Mouse (Mus musculus) granulocyte monocyte progenitor cell, adult 5-6 weeks (primary cell): ENCODE data around the gene Rab5c. TPM values are rescaled to one million over a fixed set of nuclear protein-coding genes. Genes with fewer than 3 reads are reported as not detected.
A peak's percentile ranks its signal among the peaks of the same experiment; 100 is the strongest.

Source experiments
- ATAC-seq: replicated peaks from 2 replicates; pipeline ENCODE4 v1.8.0; 2016; ENCODE audit warnings: mild to moderate bottlenecking, moderate TSS enrichment, inconsistent platforms; ENCODE audit not compliant: poor library complexity, severe bottlenecking
- total RNA-seq, 2 experiments: library from RNA; stranded (forward) in 1 of 2; stranded (reverse) in 1 of 2; fragments of 200-712, 200-1000 nt in 1 of 2; fragments of >200 nt in 1 of 2; fragmentation: Nextera tagmentation in 1 of 2; gene quantifications; 2 replicates each; pipeline ENCODE4 v1.2.3; 2014 to 2017

The Rab5c gene
- total RNA-seq (2014; fragmentation: Nextera tagmentation) (116 and 132 TPM in 2 replicates), total RNA-seq (2017) (103 and 113 TPM in 2 replicates)

DNA sequence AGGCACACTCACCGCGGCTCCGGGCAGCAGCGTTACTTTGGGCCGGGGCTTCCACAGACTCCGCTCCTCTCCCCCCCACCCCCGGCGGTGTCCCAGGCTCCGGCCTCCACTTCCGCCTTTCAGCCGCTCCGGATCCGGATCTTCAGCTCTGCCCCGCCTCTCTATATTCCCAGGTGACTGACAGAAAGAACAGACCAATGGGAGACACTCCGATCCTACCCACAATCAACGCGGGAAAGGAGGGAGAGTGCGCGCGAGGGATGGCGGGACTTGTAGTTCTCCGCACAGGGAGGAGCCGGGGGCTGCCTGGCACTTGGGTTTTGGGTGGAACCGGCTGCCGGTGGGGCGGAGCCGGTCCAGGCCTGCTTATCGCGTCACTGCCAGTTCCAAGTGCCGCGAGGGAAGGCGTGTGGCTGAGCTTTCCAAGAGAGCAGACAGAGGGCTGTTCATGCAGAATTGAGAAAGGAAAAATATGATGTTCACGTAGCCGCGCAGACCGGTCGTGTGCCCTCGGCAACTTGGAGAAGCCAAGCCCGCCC lies at the start of gene Rab5c:
Gene Rab5c (minus strand): TSS at position 150 of the 539 bp plus-strand sequence.
- ATAC-seq = peak; percentile 93

DNA sequence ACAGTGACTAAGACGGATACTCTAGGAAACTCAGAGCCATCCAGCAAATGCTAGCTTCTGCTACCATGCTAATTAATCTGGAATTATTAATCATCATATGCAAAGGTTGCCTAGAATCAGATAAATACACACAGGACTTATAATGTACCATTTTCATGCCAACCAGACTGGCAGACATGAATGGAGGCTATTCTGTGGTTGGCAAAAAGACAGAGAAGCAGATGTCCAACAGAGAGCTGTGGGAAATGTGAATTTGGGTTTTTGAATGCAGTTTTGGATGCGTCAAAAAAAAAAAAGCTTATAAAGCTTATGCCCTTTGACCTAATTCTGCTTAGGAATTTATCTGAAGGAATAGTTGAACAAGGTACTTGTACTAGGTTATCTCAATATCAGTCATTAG lies 47.8 kb upstream of the Rab5c start:
- no peak for ATAC-seq

DNA sequence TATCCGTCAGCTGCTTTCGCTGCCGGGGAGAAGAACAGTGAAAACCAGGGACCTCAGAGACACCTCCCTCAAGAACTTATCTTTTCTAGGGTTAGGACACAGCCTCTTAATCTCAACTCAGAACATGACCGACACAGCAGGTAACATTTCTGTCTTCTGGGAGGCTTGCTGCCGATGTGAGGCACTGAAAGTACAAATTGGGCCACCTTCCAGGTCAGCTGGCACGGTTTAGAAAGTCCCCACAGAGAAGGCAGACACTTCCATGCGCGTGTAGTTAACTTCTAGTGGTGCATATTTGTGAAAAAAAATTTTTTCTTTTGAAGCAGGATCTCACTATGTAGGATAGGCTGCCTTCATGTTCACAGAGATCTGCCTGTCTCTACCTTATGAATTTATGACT lies 46.3 kb upstream of the Rab5c start:
- ATAC-seq = no peak

DNA sequence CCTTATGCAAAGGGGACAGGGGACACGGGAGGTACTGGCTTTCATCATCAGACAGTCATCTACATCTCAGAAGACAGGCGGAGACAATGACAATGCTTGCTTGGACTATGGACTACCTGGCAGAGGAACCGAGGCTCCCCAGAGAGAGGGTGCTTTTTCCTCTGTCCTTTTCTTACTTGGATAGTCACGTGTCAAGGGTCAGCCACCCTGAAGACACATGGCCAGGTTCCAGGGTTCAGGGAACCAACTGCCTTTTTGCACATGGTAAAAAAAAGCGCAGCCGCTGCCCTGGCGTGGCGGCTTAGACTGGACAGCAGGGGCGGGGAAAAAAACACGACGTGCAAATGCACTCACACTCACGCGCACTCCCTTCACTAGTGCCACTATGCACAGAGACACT lies 44.6 kb upstream of the Rab5c start:
- ATAC-seq = no peak

DNA sequence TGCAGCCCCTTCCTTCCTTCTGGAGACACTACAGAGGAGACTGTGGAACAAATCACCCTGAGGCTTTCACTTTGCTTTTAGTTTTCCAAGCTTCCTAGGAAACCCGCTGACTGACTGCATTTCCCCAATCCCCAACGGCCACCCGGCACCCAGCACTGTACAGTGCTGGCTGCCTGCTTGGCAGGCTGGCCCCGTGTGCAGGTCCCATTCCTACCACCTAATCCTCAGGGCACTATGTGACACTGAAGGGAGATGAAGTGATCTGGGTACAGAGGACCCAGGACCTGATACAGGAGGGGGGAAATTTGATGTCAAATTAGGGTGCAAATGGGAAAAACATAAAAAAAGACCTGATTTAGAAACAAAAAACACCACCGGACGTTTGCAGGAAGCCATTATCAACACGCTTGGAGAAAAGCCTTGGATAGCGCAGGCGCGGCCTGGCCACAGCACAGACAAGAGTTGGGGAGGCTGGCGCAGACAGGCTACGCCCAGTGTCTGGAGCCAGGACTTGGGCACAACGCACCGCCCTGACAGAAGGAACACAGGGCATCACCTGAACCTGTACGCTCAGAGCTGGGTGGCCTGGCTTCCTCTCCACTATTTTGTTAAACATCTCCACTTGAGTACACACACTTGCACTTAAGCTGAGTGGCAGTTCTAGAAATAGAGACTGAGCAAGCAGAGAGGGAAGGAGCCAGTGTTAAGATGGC lies 43.9 kb upstream of the Rab5c start:
- no peak for ATAC-seq

DNA sequence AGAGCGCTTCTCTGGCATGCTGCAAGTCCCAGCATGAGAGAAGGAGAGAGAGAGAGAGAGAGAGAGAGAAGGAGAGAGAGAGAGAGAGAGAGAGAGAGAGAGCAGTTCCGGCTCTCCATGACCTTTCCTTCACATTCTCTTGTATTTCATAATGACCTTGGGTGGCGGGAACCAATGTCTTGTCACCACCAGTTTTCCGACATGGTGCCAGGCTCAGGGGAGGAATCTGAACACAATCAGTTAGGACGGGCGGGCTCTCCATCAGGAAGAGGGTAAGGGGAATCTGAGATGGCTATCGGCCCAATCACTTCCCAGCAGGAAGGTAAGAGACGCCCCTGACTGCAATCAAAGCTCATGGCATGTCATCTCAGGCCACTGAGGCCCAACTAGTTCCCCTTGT lies 42.2 kb upstream of the Rab5c start:
- ATAC-seq = no peak

DNA sequence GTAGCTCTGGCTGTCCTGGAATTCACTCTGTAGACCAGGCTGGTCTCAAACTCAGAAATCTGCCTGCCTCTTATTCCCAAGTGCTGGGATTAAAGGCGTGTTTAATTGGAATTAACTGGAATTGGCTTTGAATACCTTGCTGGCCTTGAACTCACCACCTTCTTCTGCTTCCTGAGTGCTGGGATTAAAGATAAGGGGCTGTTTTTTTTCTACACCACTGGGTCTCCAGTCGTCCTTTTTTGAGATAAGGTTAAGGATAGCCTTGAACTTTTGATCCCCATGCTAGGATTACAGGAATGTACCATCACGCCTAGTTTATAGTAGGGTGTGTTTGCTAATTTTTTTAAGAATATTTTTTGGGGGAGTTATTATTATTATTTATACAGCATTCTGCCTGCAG lies 40.1 kb upstream of the Rab5c start:
- ATAC-seq = no peak

DNA sequence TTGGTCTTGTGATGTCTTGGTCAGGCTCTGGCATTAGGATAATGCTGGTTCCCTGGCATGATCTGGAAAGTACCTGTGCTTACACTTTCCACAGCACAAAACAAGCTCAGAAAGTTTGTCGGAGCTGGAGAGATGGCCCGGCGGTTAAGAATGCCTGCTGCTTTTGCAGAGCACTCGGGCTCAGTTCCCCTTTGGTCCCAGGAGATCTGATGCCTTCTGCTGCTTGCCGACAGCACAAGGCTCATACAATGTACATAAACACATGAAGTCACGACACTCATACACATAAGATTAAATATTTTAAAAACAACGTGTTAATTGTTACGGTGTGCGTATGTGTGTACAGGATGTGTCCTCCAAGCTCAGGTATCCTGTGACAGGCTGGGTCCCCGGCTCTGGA lies 37.9 kb upstream of the Rab5c start:
- no peak for ATAC-seq

DNA sequence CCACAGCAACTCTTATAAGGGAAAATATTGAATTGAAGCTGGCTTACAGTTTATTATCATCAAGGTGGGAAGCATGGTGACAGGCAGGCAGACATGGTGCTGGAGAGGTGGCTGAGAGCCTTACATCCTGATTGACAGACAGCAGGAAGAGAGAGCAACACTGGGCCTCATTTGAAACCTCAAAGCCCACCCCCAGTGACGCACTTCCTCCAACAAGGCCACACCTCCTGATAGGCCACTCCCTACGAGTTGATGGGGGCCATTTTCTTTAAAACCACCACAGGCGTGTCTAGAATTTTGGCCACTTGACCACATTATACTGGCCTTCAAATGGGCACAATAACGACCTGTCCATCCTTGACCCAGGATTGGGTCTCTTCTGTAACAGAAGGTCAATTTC lies 36.2 kb upstream of the Rab5c start:
- no peak for ATAC-seq

DNA sequence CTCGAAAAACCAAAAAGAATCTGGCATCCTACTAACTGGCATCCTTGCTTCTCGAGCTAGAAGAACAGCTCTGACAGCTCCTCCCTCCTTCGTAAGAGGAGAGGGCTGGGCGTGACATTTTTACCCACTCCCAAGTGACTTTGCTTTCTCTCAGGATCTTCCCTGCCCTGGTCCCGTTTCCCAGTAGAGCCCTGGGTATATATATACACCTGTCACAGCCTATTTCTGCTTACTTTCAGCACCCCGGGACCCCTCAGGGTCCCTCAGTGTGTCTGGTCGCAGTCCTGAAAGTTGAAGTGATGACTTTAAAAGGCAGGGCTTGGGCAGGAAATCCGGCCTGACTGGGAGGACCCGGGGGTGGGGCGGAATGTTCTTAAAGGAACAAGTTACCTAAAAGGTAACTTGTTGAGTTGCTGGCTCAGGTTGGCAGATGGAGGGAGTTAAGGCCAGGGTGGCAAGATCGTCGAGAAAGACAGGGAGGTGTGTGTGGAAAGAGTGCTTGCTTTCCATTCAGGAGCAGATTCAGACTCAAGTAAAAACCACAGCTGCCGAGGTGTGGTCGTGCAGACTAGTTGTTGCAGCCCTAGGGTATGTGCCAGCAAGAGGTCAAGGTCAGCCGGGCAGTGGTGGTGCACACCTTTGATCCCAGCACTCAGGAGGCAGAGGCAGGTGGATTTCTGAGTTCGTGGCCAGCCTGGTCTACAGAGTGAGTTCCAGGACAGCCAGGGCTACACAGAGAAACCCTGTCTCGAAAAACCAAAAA lies 32.8 kb upstream of the Rab5c start, which contains the start of gene Ghdc:
Gene Ghdc (minus strand): TSS at position 312 of the 763 bp plus-strand sequence.
- peak; percentile 86 for ATAC-seq

DNA sequence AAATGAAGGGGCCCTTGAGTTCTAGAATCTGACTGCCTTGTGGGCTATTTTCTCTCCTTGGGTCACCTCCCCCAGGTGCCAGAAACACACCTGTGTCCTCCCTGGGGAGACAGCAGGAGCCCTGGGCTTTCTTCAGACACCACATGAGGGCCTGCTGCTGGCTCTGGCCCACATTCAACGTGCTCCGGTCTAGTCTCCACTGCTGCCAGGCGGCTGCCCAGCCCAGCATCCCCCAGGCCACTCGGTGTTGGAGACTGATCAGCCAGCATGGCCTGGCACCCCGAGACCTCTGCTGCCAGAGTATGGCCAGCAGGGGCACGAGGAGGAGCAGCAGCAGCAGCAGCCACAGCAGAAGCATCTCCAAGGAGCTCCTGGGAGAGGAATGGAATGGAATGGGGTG lies 32.0 kb upstream of the Rab5c start:
- no peak; the same call in 1 of the 2 replicates for ATAC-seq

DNA sequence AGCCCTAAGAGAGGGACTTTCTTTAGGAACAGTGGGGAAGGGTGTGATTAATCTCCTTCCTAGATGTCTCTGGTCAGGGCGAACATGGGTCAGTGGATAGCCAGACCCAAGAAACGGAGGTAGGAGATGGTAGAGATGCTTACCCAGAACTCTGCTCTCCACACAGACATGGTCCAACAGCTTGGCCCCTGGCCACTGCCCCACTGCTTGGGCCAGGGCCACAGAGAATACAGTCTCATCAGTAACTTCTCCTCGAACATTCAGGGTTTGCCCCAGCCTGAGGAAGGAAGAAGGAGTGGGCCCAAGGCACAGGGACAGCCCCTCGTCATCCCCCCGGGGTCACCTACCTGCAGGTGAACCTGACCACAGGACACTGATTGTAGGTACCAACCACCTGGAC lies 29.9 kb upstream of the Rab5c start:
- no peak for ATAC-seq

DNA sequence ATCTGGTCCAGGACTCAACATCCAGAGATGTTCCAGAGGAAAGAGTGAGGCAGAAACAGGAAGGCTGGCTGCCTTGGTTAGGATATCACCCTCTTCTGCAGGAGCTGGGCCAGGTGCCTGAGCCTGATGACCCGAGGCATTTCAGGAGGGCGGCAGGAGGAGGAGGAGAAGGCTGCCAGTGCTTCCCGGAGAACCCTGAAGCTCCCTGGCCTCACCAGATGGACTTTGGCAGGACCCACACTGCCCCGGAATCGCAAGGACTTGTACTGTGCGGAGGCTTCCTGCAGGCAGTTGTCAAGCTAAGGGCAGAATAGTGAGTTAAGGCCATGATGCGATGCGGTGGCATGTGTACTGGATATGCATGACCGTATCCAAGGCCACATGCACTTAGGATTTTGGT lies 28.7 kb upstream of the Rab5c start:
- ATAC-seq = no peak

DNA sequence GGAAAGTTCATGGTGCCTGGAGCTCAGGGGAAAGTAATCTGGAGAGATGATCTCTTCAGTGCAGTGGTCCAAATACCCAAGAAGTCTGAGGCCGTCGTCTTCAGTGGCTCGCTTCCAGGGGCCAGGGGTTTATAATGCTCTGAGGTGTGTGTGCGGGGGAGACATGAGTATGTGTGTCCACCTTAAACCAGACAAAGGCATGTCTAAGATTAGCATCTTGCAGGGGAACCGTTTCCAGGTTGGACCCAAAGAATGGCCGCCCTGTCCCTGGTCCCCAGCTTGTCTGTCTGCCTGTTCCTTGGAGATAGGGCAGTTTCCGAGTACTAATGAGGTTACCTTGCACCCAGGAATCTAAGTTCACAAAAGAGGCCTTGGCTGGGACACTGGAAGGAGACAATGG lies 24.8 kb upstream of the Rab5c start, which contains the start of gene Hcrt:
Gene Hcrt (minus strand): TSS at position 101 of the 400 bp plus-strand sequence.
- no peak for ATAC-seq

DNA sequence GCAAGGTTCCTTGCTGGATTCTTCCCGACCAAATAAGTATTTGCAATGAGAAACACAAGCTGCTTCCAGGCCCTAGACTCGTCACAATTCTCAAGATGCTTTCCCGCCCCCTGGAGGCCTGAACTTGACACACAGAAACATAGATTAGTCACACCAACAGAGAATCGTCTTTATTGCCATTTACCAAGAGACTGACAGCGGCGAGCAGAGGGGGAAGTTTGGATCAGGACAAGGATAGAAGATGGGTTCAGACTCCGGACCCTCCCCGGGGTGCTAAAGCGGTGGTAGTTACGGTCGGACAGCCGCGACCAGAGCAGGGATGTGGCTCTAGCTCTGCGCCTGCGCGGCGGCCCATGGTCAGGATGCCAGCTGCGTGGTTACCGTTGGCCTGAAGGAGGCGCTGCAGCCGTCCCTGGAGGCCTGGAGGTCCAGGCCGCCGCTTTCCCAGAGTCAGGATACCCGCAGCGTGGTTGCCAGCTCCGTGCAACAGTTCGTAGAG lies 23.6 kb upstream of the Rab5c start:
- ATAC-seq = peak; percentile 76

DNA sequence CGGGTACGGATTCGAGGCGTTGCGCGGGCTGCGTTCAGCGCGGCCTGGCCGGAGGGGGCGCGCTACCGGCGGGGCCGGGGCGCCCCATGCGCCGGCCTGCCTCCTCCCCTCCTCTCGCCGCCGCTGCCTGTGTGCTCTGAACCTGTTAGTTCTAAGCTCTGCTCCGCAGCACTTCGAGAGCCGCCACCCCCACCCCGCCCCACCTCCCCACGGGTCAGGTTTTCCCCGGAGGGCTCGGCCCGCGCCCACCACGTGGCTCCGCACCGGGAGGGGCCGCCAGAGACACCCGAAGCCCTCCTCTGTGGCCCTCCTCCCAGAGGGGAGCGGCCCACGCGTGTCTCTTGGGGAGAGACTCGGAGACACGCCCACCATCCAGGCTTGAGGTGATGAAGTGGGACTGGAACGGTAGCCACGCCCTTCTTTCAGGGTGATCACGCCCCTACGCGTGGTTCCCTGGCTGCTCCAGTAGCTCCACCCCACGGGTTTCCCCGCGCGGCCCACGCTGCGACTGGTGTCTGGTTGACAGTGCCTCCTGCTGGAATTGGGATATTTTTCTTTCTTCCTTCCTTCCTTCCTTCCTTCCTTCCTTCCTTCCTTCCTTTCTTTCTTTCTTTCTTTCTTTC lies 21.7 kb upstream of the Rab5c start, which contains the start of gene Kcnh4:
Gene Kcnh4 (minus strand): TSS at position 332 of the 623 bp plus-strand sequence.
- peak; percentile 63 for ATAC-seq

DNA sequence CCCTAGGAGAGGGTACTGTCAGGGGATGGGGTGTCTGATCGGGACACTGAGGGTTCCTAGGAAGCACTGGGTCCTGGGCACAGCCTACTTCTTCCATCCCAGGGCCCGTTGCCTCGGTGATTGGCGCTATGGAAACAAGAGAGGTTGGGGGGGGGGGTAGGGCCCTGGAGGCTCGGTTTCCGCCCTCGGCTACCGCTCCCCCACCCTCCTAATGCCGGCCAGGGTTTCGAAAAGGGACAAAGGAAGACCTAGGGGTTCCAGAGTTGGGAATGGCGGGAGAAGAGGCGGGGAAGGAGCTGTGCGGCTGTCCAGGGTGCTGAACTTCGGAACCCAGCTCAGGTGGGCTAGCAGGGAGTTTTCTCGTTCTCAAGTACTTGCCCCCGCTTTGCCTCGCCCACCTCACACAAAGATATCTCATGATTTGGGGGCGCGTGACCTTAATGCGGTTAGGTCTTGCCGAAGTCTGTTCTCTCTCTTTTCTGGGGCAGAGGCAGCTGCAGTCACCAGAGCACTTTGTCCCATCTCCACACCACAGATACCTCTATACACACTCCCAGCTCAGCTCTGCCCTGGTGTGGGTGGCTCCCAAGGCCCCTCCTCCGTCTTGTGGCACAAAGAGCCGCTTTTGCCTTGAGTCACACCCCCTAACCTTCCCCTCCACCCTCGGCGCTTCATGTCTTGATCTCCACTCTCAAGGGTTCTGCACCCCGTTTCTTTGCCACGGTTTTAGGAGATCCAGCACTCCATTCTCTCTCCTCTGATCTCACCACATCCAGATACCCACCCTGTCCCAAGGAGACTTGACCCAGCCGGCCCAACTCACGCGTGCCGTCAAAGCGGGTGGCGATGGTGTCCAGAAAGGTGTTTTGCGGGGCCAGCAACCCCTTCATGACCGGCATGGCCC lies 20.9 kb upstream of the Rab5c start:
- peak; percentile 17; the same call in 1 of the 2 replicates for ATAC-seq

DNA sequence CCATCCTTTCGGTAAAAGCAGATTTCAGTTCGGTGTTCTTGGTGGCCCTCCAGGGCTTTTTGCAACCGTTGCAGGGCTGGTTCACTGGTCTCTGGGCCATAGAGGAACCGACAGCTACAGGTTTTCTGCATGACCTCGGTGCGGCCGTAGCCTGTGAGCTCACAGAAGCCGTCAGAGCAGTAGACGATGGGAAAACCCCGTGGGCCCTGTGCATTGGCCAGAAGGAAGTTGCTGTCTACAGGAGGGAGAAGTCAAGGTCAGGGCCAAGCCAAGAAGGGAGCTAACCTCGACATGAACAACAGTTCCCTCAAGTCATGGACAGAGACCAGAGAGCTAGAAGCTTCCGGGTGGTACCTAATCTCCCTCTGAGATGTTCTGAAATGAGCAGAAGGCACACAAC lies 19.6 kb upstream of the Rab5c start:
- no peak for ATAC-seq

DNA sequence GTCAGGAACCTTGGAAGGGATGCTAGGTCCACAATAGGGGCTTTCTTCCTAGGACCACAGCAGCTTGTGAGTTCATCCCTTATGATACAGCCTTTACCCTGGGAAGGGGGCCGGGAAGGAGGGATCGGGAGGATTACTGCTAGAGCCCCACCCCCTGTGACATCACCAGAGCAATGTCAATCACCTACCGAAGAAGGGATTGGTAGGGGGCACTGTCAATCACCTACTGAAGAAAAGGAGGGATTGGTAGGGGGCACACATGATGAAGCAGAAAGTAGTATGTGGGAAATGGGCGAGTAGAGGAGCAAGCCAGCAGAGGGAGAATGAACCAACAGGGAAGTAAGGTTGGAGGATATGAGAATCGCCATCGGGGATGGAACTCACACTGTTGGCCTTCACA lies 18.5 kb upstream of the Rab5c start:
- ATAC-seq = no peak

DNA sequence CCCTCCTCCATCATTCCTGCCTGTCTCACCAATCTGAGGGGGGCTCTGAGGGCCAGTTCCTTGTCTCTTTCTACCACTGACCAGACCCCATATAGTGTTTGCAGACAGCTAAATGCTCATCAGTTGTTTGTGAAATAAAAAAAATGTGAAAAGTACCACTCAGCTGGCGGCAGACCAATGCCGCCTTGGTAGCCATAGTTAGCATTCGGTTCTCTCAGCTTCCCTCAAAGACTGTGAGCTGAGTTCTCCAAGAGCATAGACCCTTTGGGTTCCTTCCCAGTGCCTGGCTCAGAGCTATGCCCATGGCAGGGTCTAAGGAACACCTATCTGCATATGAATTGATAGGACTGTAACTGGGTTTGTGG lies 16.7 kb upstream of the Rab5c start:
- no peak for ATAC-seq
